Mouse (Mus musculus) embryonic fibroblast, embryonic 13.5 days (primary cell): ENCODE results near the gene Ednra. TPM values are rescaled to one million over a fixed set of nuclear protein-coding genes. Genes with fewer than 3 reads are reported as not detected.

Source experiments
- H3K27ac ChIP-seq: 2 replicates; pipeline ENCODE4 v1.5.1; 2012; ENCODE audit warnings: low read length, control low read depth, inconsistent platforms; ENCODE audit not compliant: insufficient read depth
- H3K4me1 ChIP-seq: 2 replicates; pipeline ENCODE4 v1.6.1; 2011; ENCODE audit warnings: low read length; ENCODE audit not compliant: control insufficient read depth, insufficient read depth
- H3K4me3 ChIP-seq: 2 replicates; pipeline ENCODE4 v1.5.1; 2011; ENCODE audit warnings: mild to moderate bottlenecking, control low read depth, low read length; ENCODE audit not compliant: insufficient read depth
- CTCF ChIP-seq: IDR thresholded peaks from 2 replicates; pipeline ENCODE4 v1.5.1; 2011; ENCODE audit warnings: mild to moderate bottlenecking, control low read depth, low read length, moderate library complexity, borderline replicate concordance; ENCODE audit not compliant: insufficient read depth
- POLR2A ChIP-seq: IDR thresholded peaks from 2 replicates; pipeline ENCODE4 v1.6.1; 2011; ENCODE audit warnings: low read depth, mild to moderate bottlenecking, control low read depth, low read length, moderate library complexity
- polyA plus RNA-seq: library from polyadenylated mRNA; stranded (reverse); fragments of >200 nt; gene quantifications from 2 replicates; pipeline ENCODE4 v1.2.4, GENCODE M21; 2011; ENCODE audit warnings: low read depth; ENCODE audit not compliant: missing spikeins, insufficient read length

Ednra gene
- polyA plus RNA-seq, 1 experiment = 36.8 TPM

- Histone ChIP-seq H3K27ac (no peak overlapping the region), H3K4me1 (no peaks in the 10 kb centered on the region; the same call in 1 of the 2 replicates), H3K4me3 (no peak overlapping the region)
- TF ChIP-seq POLR2A (no peak), CTCF (no peak)
Observed at GRCm38 (mm10) chr8:77750407-77750806, 26.1 kb upstream of the Ednra start.

- H3K4me1 ChIP-seq = no peaks in the 10 kb centered on the region
- H3K4me3 ChIP-seq = no peak overlapping the region
- H3K27ac ChIP-seq = no peak overlapping the region
- TF ChIP-seq POLR2A (no peak), CTCF (no peak)
Observed at GRCm38 (mm10) chr8:77744476-77744875, 20.2 kb upstream of the Ednra start.

- TF ChIP-seq CTCF (no peak), POLR2A (no peak)
- Histone ChIP-seq H3K4me1 (peaks cover 3% of the 10 kb centered on the region), H3K27ac (no peak overlapping the region), H3K4me3 (no peak overlapping the region)
Observed at GRCm38 (mm10) chr8:77742395-77742794, 18.1 kb upstream of the Ednra start.

- Histone ChIP-seq H3K4me3 (no peak overlapping the region), H3K4me1 (peaks cover 3% of the 10 kb centered on the region), H3K27ac (no peak overlapping the region)
- TF ChIP-seq POLR2A = no peak
Observed at GRCm38 (mm10) chr8:77741050-77741777, 16.9 kb upstream of the Ednra start.

- peaks cover 3% of the 10 kb centered on the region for H3K4me1 ChIP-seq
- TF ChIP-seq POLR2A (no peak), CTCF (no peak)
- H3K4me3 ChIP-seq = no peak overlapping the region
- no peak overlapping the region for H3K27ac ChIP-seq
Observed at GRCm38 (mm10) chr8:77738419-77738818, 14.2 kb upstream of the Ednra start.

GRCm38 (mm10) chr8:77737327-77737726 lies 13.1 kb upstream of the Ednra start:
- Histone ChIP-seq H3K4me1 (peaks cover 3% of the 10 kb centered on the region), H3K4me3 (no peak overlapping the region), H3K27ac (no peak overlapping the region)
- TF ChIP-seq POLR2A (no peak), CTCF (no peak)

- H3K4me3 ChIP-seq = no peak overlapping the region
- no peaks in the 10 kb centered on the region; the same call in 1 of the 2 replicates for H3K4me1 ChIP-seq
- TF ChIP-seq POLR2A = no peak
- TF ChIP-seq CTCF = no peak
- no peak overlapping the region for H3K27ac ChIP-seq
Observed at GRCm38 (mm10) chr8:77733792-77734191, 9.5 kb upstream of the Ednra start.

GRCm38 (mm10) chr8:77732964-77733363 lies 8.7 kb upstream of the Ednra start:
- no peak overlapping the region for H3K27ac ChIP-seq
- no peaks in the 10 kb centered on the region for H3K4me1 ChIP-seq
- no peak overlapping the region for H3K4me3 ChIP-seq
- TF ChIP-seq POLR2A (no peak), CTCF (no peak)

GRCm38 (mm10) chr8:77725406-77725805 lies 1.1 kb upstream of the Ednra start:
- Histone ChIP-seq H3K4me3 (no peak overlapping the region), H3K27ac (no peak overlapping the region), H3K4me1 (peaks cover 5% of the 10 kb centered on the region; the same call in 1 of the 2 replicates)
- TF ChIP-seq POLR2A (no peak), CTCF (no peak)

GRCm38 (mm10) chr8:77723534-77724045 lies 674 bp downstream of the Ednra start:
- H3K4me3 ChIP-seq = peak overlapping the region; percentile 58

GRCm38 (mm10) chr8:77723018-77723417 lies 1.2 kb downstream of the Ednra start:
- Histone ChIP-seq H3K27ac (peak overlapping the region; percentile 86), H3K4me3 (peak overlapping the region; percentile 58), H3K4me1 (peaks cover 5% of the 10 kb centered on the region; the same call in 1 of the 2 replicates)
- TF ChIP-seq CTCF (no peak), POLR2A (no peak; the same call in 1 of the 2 replicates)

More at GRCm38 (mm10) chr8:77723534-77724045, 674 bp downstream of the Ednra start:
- H3K27ac ChIP-seq = peak overlapping the region; percentile 86
- H3K4me1 ChIP-seq = peaks cover 5% of the 10 kb centered on the region; the same call in 1 of the 2 replicates
- TF ChIP-seq POLR2A = peak; percentile 52
- TF ChIP-seq CTCF = no peak
